Mouse (Mus musculus): ENCODE measurements around the gene Syk.

Syk gene

DNA sequence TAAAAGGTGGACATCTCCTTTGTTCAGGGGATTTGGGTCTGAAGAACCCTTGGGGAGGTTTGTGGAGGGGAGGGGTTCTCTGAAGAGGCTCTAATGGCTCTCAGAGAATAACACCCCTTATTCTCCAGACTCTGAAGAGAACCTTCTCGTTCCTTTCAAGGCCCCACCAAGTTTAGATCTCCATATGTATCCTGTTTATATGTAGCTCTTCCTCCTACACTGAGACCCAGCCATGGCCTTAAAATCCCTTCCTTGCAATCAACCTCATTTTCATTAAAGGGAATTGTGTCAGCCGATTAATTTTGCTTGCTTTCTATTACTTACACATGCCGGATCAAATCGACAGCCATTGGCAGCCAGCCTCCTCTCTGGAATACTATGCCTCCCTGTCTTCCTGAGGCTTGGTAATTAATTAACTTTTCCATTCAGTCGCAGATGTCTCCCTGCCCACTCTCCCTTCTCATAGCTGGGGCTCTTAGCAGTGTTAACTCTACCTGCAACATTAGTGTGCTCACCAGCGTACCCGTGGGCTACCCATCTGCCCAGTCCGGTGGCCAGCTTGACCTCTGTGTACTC lies 13.7 kb upstream of the Syk start:
- no peak for DNase-seq (ENCODE audit: low read depth)

DNA sequence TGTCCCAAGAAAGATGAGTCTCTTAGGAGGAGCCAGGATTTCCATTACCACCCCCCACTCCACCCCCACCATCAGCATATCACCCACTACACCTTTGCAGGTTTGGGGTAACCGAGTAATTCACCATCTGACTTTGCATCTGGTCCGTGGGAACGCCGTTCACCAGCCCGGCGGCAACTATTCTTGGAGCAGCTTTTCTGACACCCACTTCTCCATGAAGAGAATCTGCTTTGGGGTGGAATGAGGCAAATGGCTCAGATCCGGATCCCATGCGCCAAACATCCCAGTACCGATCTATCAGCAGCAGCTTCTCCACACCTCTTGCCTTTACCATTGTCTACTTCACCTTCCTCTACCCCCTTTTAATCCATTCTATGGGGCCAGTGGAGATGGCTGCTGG lies 12.7 kb upstream of the Syk start:
- DNase-seq (ENCODE audit: low read depth), result no peak

- DNase-seq (ENCODE audit: low read depth), result no peak
Measured at GRCm38 (mm10) chr13:52571591-52572384, 11.2 kb upstream of the Syk start.

- DNase-seq (ENCODE audit: low read depth), result no peak
Measured at GRCm38 (mm10) chr13:52572451-52573446, 10.2 kb upstream of the Syk start.

DNA sequence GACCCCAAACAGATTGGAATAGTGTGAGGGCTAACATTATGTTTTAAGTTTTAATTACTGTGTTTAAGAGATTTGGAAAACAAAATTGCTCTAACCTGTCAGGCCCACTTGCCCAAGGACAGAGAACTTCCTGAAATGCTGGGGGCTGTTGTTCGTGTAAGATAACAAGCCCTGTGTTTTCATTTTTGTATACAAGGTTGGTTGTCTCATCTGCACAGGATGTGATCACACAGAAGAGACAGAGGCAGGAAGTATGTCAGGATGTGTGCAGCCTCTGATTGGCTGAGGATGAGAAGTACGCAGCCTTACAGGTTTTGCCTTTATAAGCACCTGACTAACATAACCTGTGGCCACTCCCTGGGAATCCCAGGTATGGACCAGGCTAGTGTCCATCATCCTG lies 8.7 kb upstream of the Syk start:
- no peak for DNase-seq (ENCODE audit: low read depth)

GRCm38 (mm10) chr13:52575483-52575882 lies 7.5 kb upstream of the Syk start:
- no peak for DNase-seq (ENCODE audit: low read depth)

- DNase-seq (ENCODE audit: low read depth), result no peak
Measured at GRCm38 (mm10) chr13:52576021-52576614, 6.9 kb upstream of the Syk start.

- no peak for DNase-seq (ENCODE audit: low read depth)
Measured at GRCm38 (mm10) chr13:52576841-52577240, 6.1 kb upstream of the Syk start.

GRCm38 (mm10) chr13:52577326-52577920 lies 5.5 kb upstream of the Syk start:
- no peak for DNase-seq (ENCODE audit: low read depth)

- DNase-seq (ENCODE audit: low read depth), result no peak
Measured at GRCm38 (mm10) chr13:52577939-52578338, 5.0 kb upstream of the Syk start.

DNA sequence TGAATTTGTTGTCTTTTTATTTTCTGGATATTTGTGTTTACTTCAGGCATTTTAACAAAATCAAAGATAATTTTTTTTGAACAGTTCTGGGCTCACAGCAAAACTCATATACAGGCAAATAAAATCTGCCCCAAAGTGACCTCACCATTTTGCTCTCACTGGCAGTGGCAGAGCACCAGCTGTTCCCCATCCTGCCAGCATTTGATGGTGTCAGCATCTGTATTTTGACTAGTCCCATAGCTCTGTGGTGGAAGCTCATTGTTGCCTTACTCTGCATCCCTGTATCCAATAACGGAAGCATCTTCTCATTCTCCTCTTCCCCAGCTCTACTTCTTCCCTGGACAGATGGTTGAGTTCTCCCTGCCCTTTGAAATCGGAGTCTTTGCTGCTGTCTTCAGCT lies 4.2 kb upstream of the Syk start:
- no peak for DNase-seq (ENCODE audit: low read depth)

DNA sequence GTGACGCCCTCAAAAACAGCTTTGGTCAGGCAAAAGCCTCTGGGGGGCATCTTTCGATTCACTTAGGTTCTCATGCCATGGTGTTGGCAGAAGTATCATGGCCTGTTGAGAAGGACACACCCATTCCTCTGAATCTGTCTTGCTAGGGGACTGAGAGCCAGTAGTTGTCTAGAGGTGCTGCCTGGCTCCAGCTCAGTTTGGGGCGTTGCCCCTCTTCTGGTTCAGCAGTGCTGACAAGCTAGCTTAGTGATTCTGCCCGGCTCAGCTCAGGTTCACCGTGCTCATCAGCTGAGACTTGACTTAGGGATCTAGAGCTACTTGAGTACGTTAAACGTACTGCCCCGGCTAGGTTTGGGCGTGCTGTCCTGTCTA lies 481 bp upstream of the Syk start:
- no peak for DNase-seq (ENCODE audit: low read depth)

DNA sequence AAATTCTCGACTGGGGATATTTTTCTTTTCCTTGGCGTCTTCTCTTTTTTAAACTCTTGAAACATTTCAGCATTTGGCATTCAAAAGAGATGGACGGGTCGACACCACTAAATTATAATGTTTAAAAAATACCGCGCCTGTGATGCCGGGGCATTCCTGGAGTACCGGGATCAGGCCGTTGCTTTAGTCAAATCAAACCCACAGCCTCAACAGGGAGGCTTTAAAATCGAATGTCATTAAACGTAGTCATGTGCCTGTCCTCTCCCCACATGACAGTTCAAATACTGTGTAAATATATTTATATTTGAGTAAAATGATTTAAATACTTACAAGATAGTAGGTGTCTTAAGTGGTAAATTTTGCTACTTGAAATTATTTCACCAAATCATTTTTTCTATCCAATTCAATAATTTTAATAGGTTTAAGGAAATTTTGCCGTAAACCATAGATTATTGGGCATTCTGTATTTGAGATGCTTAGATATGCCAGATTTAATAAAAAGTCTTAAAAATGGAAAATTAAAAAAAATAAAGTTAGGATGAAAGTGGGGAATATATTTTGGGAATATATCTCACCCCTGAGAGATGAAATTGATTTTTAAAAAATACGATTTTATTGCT lies 1.1 kb downstream of the Syk start:
- DNase-seq (ENCODE audit: low read depth), result no peak

DNA sequence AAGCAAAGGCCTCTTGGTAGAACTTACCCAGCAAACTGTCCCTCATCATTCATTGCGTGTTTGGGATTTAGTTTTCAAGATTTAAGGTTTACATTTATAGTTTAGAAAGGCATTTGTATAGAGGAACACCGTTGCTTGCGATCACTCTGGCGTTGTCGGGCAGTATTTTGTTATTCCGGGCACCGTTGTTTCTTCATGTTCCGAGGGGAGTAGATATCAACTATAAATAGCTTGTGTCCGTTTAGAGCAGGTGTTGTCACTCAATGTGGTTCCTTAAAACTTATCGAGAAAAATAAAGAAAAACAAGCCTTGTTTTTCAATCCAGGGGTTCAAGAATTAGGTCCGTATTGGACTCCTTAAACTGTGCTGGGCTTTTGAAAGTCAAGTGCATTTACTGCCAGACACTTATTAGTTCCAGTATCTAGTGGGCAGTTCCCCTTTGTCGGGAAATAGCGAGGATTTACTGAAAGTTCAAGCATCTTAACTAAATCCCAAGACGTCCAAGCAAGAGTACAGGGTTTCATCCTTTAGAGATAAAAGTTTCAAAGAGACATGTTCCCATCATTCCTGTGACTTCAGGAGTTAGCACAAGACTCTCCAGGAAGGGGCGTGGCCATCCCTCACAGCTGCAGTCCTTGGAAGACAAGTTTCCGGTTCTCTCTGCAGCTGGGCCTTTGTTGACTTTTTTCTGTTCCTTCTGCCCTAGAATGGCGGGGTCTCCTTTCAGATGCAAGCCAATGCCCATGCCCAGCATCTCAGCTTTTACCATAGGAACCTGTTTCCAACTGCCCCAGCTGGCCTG lies 1.9 kb downstream of the Syk start:
- DNase-seq (ENCODE audit: low read depth), result no peak

- no peak for DNase-seq (ENCODE audit: low read depth)
Measured at GRCm38 (mm10) chr13:52587761-52588160, 4.8 kb downstream of the Syk start.

DNA sequence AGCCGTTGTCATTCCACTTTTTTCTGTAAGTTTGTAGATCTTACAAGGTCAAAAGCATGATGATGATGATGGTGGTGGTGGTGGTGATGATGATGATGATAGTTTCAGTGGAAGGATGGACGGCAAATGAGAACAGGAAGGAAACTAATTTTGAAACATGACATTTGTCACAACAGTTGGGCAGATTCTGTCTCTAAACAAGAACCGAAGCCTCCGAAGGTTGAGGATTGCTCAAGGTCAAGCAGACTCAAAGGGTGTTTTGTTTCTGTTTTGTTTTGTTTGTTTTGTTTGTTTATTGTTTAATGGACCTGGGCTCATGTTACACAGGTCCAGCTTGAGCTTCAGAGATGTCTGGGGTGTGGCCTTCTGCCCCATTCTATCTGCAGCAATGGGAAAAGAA lies 6.1 kb downstream of the Syk start:
- DNase-seq (ENCODE audit: low read depth), result no peak

DNA sequence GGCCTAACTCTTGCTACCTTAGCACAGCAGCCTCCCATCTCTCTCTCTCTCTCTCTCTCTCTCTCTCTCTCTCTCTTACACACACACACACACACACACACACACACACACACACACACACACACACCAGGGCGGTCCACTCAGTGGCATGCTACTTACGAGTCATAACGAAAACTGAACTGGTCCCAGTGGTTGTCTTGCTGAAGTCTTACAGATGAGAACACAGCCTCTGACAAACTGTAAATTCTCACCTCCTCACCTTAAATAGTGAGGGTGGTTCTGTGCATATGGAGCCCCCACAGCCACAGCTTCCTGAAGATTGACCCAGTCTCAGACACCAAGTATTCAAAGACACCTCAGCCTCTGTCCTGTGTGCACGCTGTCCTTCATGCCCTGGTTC lies 8.9 kb downstream of the Syk start:
- DNase-seq (ENCODE audit: low read depth), result no peak

DNA sequence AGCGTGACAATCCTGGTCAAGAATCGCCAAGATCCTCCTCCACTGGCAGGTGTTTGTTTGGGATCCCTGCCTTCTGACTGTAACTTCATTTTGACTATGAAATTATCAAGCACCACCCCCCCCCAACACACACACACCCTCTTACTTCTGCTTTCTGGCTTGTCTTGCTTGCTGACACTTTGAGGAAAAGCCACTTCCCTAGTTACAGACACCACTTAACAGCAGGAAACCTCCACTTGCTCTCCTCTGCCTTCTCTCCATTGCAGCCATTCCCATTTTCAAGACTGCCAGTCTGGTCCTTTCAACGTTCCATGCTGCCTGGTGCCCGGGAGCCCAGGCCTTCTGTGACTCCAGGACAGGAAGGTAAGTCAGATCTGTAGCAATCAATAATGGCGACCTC lies 13.7 kb downstream of the Syk start:
- no peak for DNase-seq (ENCODE audit: low read depth)

DNA sequence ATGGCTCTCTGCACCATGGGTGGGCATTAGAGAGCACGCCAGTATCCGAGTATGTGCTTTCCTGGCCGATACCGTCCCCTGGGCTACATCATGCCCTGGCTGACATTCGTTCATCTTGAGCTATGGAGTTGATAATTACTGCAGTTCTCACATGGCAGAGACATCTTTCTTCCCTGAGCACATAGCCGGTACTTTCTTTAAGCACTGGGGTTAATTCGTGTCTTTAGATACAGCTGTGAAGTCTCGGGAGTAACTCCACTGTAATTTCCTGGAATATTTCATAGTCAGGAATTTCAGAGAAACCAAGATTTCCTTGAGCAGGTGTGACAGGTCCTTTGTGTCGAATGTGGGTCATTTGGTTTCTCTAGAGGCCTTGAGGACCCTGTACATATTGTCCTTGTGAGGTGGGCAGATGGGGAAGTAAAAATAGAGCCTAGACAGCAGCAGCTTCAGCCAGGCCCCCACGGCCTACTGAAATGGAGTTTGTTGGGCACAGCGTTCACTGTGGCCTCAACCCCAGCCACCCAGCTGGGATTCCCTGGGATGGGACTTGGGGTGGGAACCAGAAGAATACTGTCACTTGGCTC lies 14.2 kb downstream of the Syk start:
- no peak for DNase-seq (ENCODE audit: low read depth)

- DNase-seq (ENCODE audit: low read depth), result no peak
Measured at GRCm38 (mm10) chr13:52598233-52598632, 15.3 kb downstream of the Syk start.

Data from fibroblast of lung, adult 2 months (primary cell).